Mouse (Mus musculus) left cerebral cortex, postnatal 14 days (tissue): Measurements from ENCODE around the gene Nr2f2. TPM values are rescaled to one million over a fixed set of nuclear protein-coding genes. Genes with fewer than 3 reads are reported as not detected.

Source experiments
- DNase-seq, 2 experiments: peaks; one replicate each; pipeline ENCODE4 v3.0.0; 2021 to 2022; ENCODE audit warnings: low spot score in 2 of 2, mixed read lengths in 1 of 2
- intact Hi-C: fragments of 180-260 bp; cut with DNase I; formaldehyde crosslinking; loops from one replicate; pipeline ENCODE4 v1.15.1; 2025
- total RNA-seq, 2 experiments: library from RNA; stranded (reverse); gene quantifications; 2 replicates each; pipeline ENCODE4 v1.2.3; 2021

Gene Nr2f2
- total RNA-seq, 2 experiments from 2014 or later = 36.7 to 46.6 TPM

- intact Hi-C loops = loop anchor here (5.0 kb wide), 2 partner anchors 41 to 156 kb away; no protein-coding TSS in a partner anchor
- no peak for DNase-seq
These were observed 38.1 kb downstream of the Nr2f2 start for GRCm38 (mm10) chr7:70328206-70329036.

GRCm38 (mm10) chr7:70327191-70327590, 39.3 kb downstream of the Nr2f2 start:
- intact Hi-C loops = loop anchor here (5.0 kb wide), 2 partner anchors 40 to 155 kb away; no protein-coding TSS in a partner anchor
- DNase-seq = no peak

DNA sequence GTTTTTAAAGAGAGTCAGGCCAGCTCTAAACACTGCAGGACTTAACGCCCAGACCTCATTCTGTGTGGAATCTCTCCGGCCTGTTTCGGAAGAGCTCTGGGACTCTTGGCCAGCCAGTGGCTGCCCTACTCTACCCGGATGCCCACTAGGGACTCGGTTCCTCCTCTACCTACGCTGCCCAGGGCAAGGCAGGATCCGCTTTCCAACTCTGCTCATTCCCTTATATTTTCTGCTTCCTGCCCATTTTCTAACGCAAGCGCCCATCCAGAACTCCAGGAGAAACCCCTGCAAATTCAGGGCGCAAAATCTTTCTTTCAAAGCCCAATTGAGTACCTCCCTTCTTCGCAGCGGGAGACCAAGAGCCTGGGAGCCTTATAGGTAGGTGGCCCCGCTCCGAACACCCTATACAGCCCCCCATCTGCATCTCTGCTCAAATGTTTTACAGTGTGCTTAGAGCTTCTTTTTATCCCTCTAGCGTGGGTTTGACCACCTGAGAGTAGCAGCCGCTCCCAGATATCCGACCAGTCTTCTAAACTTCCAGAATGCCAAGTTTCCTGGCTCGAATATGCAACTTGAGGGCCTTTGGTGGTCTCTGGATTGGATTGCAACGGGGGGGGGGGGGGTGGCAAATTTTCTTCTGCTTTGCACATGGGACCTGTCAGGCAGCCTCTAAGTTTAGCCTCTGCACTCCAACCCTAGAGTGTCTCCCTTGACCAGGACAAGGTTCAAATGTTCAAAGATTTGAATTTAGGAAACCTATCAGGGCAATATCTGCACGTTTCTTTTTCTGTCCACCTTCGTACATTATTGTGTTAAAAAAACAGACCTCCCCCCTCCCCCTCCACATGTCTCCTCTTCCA, 40.1 kb downstream of the Nr2f2 start:
- no peak for DNase-seq
- intact Hi-C loops = loop anchor here (5.0 kb wide), 2 partner anchors 39 to 154 kb away; no protein-coding TSS in a partner anchor

- no peak for DNase-seq
- intact Hi-C loops = loop anchor here (5.0 kb wide), 2 partner anchors 38 to 153 kb away; no protein-coding TSS in a partner anchor
These were observed 41.2 kb downstream of the Nr2f2 start for GRCm38 (mm10) chr7:70325381-70325780.

- no peak for DNase-seq
- intact Hi-C loops = no loop called here
These were observed 42.0 kb downstream of the Nr2f2 start for GRCm38 (mm10) chr7:70324541-70324940.

DNA sequence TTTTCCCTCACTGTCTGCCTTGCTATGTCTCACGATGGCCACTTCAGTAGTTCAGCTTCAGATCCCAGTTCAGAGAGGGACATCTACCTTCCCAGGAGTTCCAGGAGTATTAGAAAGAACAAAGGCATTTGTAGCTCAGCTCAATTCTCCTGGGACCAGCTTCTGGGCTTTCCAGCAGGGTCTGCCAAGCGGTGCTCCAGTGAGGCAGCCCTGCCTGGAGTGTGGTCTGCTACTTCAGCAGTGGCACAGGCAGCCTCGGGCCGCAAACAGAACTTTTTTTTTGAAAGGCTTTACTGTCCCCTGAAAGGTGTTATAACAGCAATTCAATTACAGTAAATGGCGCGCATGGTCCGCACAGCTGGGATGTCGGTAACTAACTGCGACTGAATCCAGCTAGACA, 42.5 kb downstream of the Nr2f2 start:
- DNase-seq = no peak
- intact Hi-C loops = no loop called here

DNA sequence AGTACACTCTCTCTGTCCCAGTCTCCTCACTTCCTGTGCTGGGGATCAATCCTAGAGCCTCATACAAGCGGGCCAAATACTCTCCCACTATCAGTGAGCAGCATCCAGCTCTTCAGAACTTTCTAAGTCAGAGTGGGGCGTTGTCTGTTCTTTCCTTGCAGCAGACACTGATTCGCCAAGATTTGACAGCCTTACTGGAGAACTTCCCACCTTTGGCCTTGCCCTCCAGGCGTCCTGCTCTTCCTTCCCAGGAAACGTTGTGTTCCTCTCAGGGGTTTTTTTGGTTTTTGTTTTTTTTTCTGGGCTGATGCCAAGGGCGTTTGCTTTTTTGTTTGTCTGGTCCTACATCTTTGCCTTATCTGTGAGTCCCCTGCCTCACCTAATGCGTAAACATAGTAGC, 60.8 kb downstream of the Nr2f2 start:
- DNase-seq = no peak
- intact Hi-C loops = no loop called here

DNA sequence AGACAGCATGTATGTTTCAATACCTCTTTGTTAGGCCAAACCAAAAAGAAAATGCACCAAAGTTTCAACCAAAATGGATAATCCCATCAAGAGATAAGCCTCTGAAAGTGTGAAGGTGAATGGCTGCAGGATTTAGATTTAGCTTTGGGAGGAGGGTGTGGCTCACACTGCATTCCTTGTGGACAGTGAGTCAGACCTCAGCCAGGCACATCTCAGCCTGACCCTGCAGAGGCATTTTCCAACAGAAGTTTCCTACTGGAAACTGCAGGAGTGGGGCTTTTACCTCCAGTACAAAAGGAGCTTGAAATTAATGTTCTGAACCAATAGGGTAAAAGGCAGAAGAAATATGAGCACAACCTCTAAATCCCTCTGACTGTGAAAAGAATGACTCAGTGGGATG, 62.1 kb downstream of the Nr2f2 start:
- intact Hi-C loops = no loop called here
- DNase-seq = no peak
